Mouse (Mus musculus): ENCODE measurements around the gene Nek8.
"Not testable (repeated sequence)": the region's sequence is repeated elsewhere in the genome, so short reads cannot be mapped to it uniquely, and the experiment has no call there.

The Nek8 gene

DNA sequence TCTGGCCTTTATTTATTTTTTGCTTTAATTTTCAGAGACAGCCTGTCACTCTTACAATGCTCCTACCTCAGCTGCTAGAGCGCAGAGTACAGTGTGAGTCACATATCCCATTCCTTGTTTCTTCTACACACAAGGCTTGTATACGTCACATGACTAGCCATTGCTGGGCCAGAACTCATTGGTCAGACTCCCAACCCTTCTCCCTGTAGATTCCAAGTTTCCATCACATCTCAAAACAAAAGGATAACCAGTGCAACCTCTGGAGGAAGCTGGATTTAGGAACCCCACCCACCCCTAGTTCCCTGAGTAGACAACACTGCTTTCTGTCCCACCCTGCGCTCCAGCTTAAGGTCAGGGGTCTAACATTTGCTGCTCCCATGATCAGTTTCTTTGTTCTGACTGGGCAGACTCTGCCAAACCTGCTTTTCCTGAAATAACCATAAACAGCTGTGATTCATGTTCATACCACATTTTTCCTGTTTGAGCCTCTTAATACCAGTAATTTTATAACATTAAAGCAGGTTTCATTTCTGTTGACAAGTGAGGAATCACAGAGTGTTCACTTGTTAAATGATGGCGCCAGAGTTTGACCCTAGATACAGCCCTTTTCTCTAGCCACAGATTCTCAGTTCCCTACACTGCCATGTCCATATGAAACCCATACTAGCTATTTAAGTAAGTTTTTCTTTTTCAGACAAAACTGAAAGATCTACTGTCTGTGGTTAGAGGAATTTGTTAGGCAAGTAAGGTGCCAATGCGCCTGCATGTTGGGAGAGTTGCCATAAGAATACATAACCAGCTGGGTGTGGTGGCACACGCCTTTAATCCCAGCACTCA is 29.6 kb downstream of the Nek8 start:
- in situ Hi-C loops (cut with MboI): no loop called here

DNA sequence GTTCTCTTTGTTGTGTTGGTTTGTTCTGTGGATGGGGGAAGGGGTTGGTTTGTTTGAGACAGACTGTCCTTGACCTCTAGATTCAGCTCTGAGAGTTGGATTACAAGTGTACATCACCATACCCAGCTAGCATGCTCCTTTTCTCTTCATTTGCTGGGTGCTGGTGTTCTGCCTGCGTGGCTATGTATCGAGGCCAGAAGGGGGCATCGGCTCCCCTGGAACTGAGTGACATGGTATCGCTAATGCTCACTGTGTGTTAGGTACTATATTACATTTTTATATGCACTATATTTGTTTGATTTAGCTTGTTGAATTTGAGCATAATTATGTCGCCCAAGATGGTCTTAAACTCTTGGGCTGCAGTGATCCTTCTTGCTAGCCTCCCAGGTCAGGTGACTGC is 30.3 kb downstream of the Nek8 start:
- in situ Hi-C loops (cut with MboI): no loop called here

DNA sequence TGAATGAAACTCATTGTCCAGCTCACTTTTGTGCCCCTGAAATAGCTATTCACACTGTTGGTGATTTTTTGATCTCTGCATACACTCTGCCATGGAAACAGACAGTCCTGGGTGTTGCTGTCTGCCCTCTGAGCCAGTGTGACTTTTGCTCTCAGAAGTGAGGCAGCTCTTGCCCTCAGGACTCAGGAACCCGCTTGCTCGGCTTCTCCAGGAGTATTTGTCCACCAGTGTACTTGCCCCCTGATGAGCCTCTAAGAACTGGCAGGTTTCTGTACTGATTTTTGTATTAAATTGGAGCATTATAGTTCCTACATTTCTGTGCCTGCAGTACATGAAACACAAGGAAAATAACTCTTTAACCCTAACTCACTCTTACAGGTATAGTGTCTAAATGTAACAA is 33.0 kb downstream of the Nek8 start:
- in situ Hi-C loops (cut with MboI): no loop called here

DNA sequence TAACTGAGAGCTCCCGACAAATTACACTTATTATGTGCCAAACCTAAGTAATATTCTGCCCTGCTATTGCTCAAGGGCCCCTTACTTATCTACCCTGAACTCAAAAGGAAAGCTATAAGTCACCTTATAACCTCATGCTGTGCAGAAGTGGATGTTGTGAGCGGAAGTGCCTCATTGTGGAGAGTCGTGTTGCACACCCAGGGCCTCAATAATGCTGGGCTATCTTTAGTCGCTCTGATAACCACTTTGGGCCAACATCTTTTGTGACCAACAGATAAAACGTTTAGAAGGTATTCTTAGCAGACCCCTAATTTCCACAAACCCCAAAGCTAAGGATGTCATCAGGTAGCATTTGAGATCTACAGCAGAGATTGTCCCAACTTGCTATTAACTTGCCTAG is 35.8 kb downstream of the Nek8 start:
- in situ Hi-C loops (cut with MboI): no loop called here

DNA sequence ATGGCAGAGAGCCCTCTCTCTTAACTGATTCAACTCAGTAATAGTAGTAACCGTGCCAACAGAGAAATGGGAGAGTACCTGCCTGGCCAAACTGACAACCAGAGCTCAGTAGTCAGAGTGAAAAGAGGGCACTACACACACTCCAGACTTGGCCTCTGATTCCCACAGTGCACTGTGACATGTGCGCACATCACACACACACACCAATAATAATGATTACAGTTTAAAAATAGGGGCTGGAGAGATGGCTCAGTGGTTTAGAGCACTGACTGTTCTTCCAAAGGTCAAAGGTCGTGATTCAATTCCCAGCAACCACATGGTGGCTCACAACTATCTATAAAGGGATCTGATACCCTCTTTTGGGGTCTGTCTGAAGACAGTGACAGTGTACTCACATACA is 38.5 kb downstream of the Nek8 start:
- in situ Hi-C loops (cut with MboI): no loop called here

DNA sequence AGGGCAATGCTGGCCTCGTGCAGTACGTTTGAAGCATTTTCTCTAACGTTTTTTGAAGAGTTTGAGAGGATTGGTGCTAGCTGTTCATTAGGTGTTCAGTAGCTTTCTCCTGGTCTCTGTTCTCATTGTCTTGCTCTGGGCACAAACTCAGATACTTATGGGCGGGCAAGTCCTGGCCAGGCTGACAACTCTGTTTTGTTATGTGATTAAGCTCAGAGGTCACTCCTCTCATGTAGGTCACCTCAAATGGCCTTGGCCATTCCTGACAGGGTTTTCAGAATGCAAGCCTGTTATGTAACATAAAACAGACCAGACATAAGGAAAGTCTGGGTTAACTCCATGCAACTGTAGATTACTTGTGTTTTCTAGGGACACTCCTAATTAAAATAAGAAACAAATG is 38.9 kb downstream of the Nek8 start:
- in situ Hi-C loops (cut with MboI): no loop called here

DNA sequence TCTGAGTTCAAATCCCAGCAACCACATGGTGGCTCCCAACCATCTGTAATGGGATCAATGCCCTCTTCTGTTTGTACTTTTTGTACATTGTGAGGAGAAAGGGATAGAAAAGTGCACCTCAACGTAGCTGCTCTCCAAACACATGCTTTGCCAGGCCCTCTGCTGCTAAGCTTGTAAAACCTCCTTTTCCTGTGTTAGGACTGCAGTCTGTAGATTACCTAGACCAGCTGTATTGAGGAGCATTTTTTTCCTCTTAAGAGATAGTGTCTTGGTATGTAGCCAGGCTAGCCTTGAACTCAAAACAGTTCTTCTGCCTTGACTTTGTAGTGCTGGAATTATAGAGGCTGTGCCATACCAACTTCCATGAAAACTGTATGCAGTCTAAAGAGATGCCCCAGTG is 40.3 kb downstream of the Nek8 start:
- in situ Hi-C loops (cut with MboI): no loop called here

DNA sequence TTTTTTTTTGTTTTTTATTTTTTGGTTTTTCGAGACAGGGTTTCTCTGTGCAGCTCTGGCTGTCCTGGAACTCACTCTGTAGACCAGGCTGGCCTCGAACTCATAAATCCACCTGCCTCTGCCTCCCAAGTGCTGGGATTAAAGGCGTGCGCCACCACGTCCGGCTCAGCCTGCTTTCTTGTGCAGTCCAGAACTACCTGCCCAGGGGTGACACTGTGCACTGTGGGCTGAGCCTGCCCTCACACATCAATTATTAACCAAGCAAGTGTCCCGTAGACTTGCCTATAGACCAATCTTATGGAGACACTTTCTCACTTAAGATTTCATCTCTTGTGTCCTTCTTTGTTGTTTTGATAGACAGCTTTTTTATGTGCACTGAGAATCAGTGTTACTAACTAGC is 41.2 kb downstream of the Nek8 start:
- in situ Hi-C loops (cut with MboI): not testable (repeated sequence)

DNA sequence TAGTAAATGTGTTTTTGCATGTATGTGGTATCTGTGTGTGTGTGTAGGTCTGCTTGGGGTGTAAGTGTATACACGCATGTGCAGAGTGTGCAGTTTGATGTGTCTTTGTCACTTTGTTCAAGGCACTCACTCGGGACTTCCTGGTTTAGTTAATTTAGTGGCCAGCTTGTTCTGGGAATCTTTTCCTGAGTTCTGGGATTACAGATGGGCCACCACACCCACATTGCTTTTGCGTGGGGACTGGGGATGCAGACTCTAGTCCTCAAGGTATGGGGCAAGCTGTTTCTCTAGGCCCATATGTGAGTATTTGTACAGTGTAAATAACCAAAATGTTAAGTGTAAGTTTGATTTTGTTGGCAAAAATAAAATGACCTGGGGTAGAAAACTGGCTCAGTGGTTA is 42.1 kb downstream of the Nek8 start:
- in situ Hi-C loops (cut with MboI): no loop called here

DNA sequence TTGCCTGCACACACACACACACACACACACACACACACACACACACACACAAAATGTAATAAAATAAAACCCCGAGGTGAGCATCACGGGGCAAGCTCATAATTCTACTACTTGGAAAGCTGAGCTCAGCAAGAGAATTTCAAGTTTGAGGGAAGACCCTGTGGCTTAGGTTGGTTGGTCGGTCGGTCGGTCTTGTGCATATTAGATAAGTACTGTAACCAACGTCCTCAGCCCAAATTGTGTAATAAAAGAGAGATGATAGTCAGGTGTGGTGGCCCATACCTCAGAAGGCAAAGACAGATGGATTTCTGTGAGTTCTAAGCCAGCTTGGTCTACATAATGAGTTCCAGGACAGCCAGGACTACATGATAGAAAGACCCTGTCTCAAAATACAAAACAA is 42.6 kb downstream of the Nek8 start:
- in situ Hi-C loops (cut with MboI): no loop called here

DNA sequence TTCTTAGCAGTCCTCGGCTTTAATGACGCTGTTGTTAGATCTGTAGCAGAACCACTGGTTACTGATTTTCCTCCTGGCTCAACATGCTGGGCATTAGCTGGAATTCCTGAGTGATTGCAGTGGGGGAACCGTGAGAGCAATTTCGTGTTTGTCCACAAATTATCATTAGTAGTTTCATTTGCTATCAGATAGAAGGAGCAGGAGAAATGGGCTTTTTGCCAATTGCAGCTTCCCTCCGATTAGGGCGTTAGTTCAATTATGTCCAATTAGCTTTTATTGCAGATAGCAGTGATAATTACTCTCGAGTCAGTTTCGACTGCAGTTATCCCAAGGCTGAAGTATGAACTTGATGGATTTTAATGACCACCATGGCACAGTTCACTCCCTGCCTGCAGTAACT is 47.0 kb downstream of the Nek8 start:
- in situ Hi-C loops (cut with MboI): no loop called here

DNA sequence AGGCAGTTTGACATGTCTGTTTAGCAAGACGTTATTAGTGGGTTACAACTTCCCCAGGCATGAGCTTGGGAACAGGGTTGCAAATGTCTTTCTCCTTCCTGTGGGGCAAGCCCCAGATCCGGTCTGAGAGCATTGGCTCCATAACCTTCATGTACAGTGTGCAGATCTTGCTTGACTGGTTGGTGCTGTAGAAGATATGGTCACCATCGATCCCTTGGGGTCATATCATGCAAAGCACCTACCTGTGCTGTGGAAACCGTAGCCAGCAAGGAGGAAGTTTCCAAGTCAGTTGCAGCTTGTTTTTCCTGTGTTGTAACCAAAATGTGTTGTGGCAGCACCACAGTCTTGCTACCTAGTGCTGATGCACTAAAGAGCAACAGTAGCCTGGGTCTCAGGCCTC is 49.7 kb downstream of the Nek8 start:
- in situ Hi-C loops (cut with MboI): no loop called here

DNA sequence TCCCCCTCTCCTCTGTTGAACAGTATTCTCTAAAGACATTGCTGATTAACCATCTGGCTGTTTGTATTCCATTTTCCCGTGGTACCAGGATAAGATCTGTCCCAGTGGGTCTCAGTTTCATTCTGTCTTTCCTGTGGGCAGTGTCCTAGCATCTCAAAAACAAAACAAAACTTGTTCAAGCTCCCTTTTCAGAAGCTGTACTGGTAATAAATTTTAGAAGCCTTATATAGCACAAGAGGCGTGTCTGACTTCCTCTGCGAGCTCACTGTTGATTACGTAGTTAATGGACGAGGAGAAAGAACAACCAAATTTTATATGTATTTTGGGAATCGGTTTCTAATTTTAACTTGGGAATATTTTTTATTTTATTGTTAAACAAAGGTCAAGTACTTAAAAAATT is 50.8 kb downstream of the Nek8 start:
- in situ Hi-C loops (cut with MboI): no loop called here

DNA sequence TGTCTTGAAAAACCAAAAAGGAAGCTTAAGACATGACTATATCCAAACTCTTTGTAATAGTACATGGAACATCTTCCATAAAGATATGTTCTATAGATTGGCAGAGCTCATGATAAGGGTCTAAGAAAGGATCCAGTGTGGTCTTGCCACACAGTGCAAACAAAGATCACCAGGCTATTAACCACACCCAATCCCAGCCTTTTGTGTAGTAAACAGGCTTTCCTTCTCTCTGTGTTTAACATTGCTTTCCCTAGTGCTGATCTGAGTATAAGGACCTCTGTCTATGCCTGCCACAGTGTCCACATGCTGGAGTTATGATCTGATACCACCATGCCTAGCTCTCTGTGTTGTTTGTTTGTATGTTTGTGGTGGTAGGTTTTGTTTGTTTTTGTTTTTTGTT is 52.7 kb downstream of the Nek8 start:
- in situ Hi-C loops (cut with MboI): no loop called here

DNA sequence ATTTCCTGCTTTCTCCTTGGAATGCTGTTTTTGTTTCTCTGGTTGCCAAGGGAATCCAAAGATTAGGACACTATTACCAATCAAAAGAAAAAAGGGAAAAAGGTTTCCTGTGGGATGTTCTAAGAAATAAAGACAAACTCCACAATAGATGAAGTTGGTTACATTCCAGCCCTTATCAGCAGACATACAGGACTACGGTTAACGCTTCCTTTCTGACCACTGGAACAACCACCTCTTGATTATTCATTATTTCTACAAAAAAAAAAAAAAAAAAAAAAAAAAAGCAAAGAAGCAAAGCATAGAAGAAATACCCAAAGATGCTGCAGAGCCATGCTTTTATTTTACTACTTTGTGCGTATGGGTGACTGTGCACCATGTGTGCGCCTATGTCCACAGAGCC is 53.7 kb downstream of the Nek8 start:
- in situ Hi-C loops (cut with MboI): no loop called here

DNA sequence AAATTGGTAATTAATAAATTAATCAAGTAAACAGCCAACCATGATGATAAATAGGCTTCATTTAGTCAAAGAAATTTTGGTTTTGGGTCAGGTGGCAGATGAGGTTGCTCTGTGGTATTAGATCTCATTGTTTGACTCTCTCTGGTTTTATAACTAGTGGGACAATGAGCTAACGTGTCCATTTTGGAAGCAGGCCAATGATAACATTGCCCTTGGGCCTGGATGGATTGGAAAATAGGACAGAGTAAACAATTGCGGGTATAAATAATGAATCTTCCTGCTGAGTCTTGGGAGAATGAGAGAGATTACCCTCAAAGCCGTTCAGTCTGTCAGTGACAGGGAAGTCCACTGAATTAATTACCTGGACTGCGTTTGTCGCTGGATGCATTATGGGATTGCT is 55.3 kb downstream of the Nek8 start:
- in situ Hi-C loops (cut with MboI): no loop called here

DNA sequence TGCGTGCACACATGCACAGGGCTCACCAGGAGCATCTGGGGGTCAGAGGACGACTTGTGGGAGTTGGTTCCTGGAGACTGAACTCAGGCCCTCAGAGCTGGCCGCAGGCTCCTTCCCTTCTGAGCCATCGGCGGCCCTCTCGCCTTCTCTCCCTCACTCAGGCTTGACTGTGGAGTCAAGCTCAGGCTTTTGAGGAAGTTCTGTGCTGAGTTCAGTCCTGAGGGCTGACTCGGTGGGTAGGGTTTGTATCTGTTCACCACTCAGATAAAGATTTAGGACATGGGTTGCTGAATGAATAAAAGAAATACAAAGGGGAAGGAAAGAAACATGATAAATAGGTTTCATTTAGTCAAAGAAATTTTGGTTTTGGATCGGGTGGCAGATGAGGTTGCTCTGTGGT is 56.6 kb downstream of the Nek8 start:
- in situ Hi-C loops (cut with MboI): no loop called here

DNA sequence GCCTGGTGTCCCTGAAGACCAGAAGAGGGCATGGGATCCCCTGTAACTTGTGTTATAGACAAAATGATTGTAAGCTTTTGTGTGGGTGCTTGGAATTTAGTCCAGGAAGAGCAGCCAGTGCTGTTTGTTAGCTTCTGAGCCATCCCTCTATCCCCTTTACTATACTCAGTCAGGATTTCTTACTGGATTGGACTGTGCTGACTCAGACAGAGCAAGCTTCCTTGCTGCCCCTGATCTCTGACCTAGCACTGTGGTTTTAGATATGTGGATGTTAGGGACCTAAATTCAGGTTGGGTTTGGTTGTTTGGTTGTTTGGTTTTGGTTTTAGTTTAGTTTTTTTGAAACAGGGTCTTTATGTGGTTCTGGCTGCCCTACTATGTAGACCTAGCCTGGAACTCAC is 58.0 kb downstream of the Nek8 start:
- in situ Hi-C loops (cut with MboI): no loop called here

DNA sequence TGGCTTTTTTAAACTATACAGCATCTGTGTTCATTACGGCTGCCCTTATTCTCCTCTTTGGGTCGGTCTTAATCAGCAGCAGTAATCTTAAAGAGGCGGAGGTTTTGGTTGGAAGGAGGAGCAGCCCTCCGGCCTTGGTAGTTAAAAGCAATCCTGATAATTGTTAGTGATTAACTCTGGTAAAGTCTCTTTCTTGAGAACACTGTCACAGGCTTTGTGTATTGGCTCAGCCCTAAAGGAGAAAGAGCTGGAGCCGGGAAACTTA is 60.4 kb downstream of the Nek8 start:
- in situ Hi-C loops (cut with MboI): no loop called here

Data from mature B cell (primary cell).